Mouse (Mus musculus) cerebellum, adult 2 months (tissue): ENCODE data around the gene Cenpb. TPM values are rescaled to one million over a fixed set of nuclear protein-coding genes. Genes with fewer than 3 reads are reported as not detected.

Experiments
- DNase-seq, 2 experiments: peaks; one replicate each; pipeline ENCODE4 v3.0.0; 2021
- H3K27ac ChIP-seq: fragments of 200-500 bp; 2 replicates; pipeline ENCODE4 v1.5.1; 2012; ENCODE audit warnings: low read length, control low read depth, inconsistent platforms; ENCODE audit not compliant: insufficient read depth
- H3K27me3 ChIP-seq: fragments of 200-500 bp; 2 replicates; pipeline ENCODE4 v1.6.1; 2012; ENCODE audit warnings: inconsistent platforms, mild to moderate bottlenecking, low read length, moderate library complexity; ENCODE audit not compliant: control insufficient read depth, insufficient read depth
- H3K4me1 ChIP-seq: fragments of 200-500 bp; 2 replicates; pipeline ENCODE4 v1.6.1; 2011; ENCODE audit warnings: low read length; ENCODE audit not compliant: control insufficient read depth, insufficient read depth
- H3K4me3 ChIP-seq: fragments of 200-500 bp; replicated peaks from 2 replicates; pipeline ENCODE3; 2011; ENCODE audit warnings: mild to moderate bottlenecking, low read depth, low read length, control low read depth; ENCODE audit not compliant: insufficient read depth
- CTCF ChIP-seq: fragments of 200-500 bp; IDR thresholded peaks from 2 replicates; pipeline ENCODE4 v1.5.1; 2011; ENCODE audit warnings: low read depth, mild to moderate bottlenecking, control low read depth, low read length, moderate library complexity, borderline replicate concordance; ENCODE audit not compliant: insufficient read depth
- POLR2A ChIP-seq: fragments of 200-500 bp; IDR thresholded peaks from 2 replicates; pipeline ENCODE4 v1.6.1; 2011; ENCODE audit warnings: low read length, control low read depth, borderline replicate concordance; ENCODE audit not compliant: insufficient read depth
- WGBS: fragments of 180-500 bp; shearing (Covaris S2); methylation state at CpG from one replicate; pipeline ENCODE4 v1.1.7; 2018; 5-methylcytosine and 5-hydroxymethylcytosine counted together
- polyA plus RNA-seq: library from polyadenylated mRNA; depleted of rRNA; stranded (reverse); fragments of >200 nt; gene quantifications from 2 replicates; pipeline ENCODE4 v1.2.3, GENCODE M21; 2012

Gene Cenpb
- polyA plus RNA-seq, 1 experiment: 72.5 TPM

GRCm38 (mm10) chr2:131215941-131216858 is 36.3 kb upstream of the Cenpb start:
- Histone ChIP-seq H3K4me3 (no peak overlapping the region), H3K27me3 (no peaks in the 10 kb centered on the region), H3K27ac (no peak overlapping the region), H3K4me1 (peaks cover 7% of the 10 kb centered on the region)
- DNase-seq: no peak
- 66% methylated on average over 7 of the region's 7 CpGs for WGBS
- TF ChIP-seq CTCF: no peak

- Histone ChIP-seq H3K27ac (no peak overlapping the region; the same call in 1 of the 2 replicates), H3K27me3 (no peaks in the 10 kb centered on the region), H3K4me1 (peaks cover 7% of the 10 kb centered on the region), H3K4me3 (no peak overlapping the region)
- WGBS: 49% methylated on average over 7 of the region's 7 CpGs
- no peak for DNase-seq
- no peak for TF ChIP-seq POLR2A
- TF ChIP-seq CTCF: no peak
Measured at GRCm38 (mm10) chr2:131213773-131214172, 33.9 kb upstream of the Cenpb start.

- 11% methylated on average over 9 of the region's 9 CpGs for WGBS
- DNase-seq: peak; percentile 47 to 59
Measured at GRCm38 (mm10) chr2:131211026-131211615, 31.3 kb upstream of the Cenpb start.

GRCm38 (mm10) chr2:131209969-131210792 is 30.3 kb upstream of the Cenpb start:
- peak; percentile 95 to 98 for DNase-seq
- under 1% methylated on average over 50 of the region's 50 CpGs for WGBS
- H3K27me3 ChIP-seq: no peaks in the 10 kb centered on the region
- H3K27ac ChIP-seq: peak overlapping the region; percentile 95
- peaks cover 7% of the 10 kb centered on the region for H3K4me1 ChIP-seq
- TF ChIP-seq POLR2A: peak; percentile 96
- TF ChIP-seq CTCF: peak; percentile 88
- peak overlapping the region; percentile 82 for H3K4me3 ChIP-seq

More at GRCm38 (mm10) chr2:131211026-131211615, 31.3 kb upstream of the Cenpb start:
- peak overlapping the region; percentile 82 for H3K4me3 ChIP-seq
- H3K4me1 ChIP-seq: peaks cover 7% of the 10 kb centered on the region
- TF ChIP-seq CTCF (no peak), POLR2A (no peak)
- H3K27me3 ChIP-seq: no peaks in the 10 kb centered on the region
- peak overlapping the region; percentile 80; the same call in 1 of the 2 replicates for H3K27ac ChIP-seq

GRCm38 (mm10) chr2:131209125-131209795 is 29.4 kb upstream of the Cenpb start:
- no peak for TF ChIP-seq CTCF
- TF ChIP-seq POLR2A: no peak
- Histone ChIP-seq H3K4me3 (no peak overlapping the region), H3K27ac (peak overlapping the region; percentile 95), H3K4me1 (peaks cover 7% of the 10 kb centered on the region), H3K27me3 (no peaks in the 10 kb centered on the region)
- no peak for DNase-seq
- 35% methylated on average over 4 of the region's 4 CpGs for WGBS

- DNase-seq: no peak
- H3K4me1 ChIP-seq: peaks cover 4% of the 10 kb centered on the region
- H3K27ac ChIP-seq: no peak overlapping the region
- H3K27me3 ChIP-seq: no peaks in the 10 kb centered on the region
- TF ChIP-seq POLR2A (no peak), CTCF (no peak)
- 98% methylated on average over 2 of the region's 2 CpGs for WGBS
- no peak overlapping the region for H3K4me3 ChIP-seq
Measured at GRCm38 (mm10) chr2:131208356-131208755, 28.5 kb upstream of the Cenpb start.

- Histone ChIP-seq H3K4me3 (no peak within 1 kb of the TSS), H3K27ac (no peak within 1 kb of the TSS), H3K27me3 (no peaks in the 10 kb centered on the region), H3K4me1 (peaks cover 1% of the 10 kb centered on the region; the same call in 1 of the 2 replicates)
- DNase-seq: no peak
- TF ChIP-seq CTCF (no peak), POLR2A (no peak)
- 84% methylated on average over 4 of the region's 4 CpGs for WGBS
Measured at GRCm38 (mm10) chr2:131206778-131207177, 26.9 kb upstream of the Cenpb start, which contains the start of gene Ap5s1. Gene Ap5s1, plus strand, starts transcription at chr2:131207078.
